Mouse (Mus musculus) cortical plate, adult 2 months (tissue): ENCODE data around the gene Ints6l.

ENCODE experiments used
- CTCF ChIP-seq: fragments of 200-500 bp; IDR thresholded peaks from 2 replicates; pipeline ENCODE4 v1.5.1; 2011; ENCODE audit warnings: mild to moderate bottlenecking, control low read depth, low read length; ENCODE audit not compliant: insufficient read depth; ENCODE audit errors: extremely low read depth
- POLR2A ChIP-seq: fragments of 200-500 bp; IDR thresholded peaks from 2 replicates; pipeline ENCODE4 v1.6.1; 2011; ENCODE audit warnings: mild to moderate bottlenecking, low read length, control low read depth; ENCODE audit not compliant: insufficient read depth; ENCODE audit errors: extremely low read depth

DNA sequence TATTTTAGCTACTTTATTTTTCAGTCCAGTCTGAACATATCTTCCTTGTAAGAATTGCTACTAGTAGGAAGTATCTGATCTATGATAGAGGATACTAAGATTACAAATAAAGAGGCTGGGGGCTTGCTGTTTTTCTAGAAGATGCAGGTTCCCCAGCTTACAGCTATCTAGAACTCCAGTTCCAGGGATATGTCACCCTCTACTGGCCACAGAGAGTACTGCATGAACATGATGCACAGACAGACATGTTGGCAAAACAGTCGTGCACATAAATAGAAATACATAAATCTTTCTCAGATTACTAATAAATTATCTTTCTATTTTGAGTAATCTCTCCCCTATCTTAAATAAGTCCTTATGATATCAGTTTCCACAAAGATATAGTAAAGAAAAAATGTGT lies 35.1 kb downstream of the Ints6l start:
- peak; percentile 63; the same call in 1 of the 2 replicates for TF ChIP-seq CTCF
- TF ChIP-seq POLR2A: no peak
